Mouse (Mus musculus): Measurements from ENCODE around the gene Tspan32.

- no peak for TF ChIP-seq CTCF (IDR thresholded peaks at IDR 0.05; ENCODE audit: control insufficient read depth, insufficient read depth, insufficient replicate concordance, low read depth, low read length)
- no peak for TF ChIP-seq POLR2A (IDR thresholded peaks at IDR 0.05; ENCODE audit: control insufficient read depth, low read depth, low read length)
Observed at GRCm38 (mm10) chr7:143046358-143046757, 41.5 kb downstream of the Tspan32 start.

Measured in testis, adult 2 months (tissue).